Mouse (Mus musculus) adrenal gland, adult (tissue): ENCODE measurements around the gene Sapcd1.

Source experiments
- DNase-seq, 2 experiments: peaks; one replicate each; pipeline ENCODE4 v3.0.0; 2022 to 2023; ENCODE audit warnings: low spot score in 1 of 2; ENCODE audit not compliant: inconsistent age in 2 of 2

The Sapcd1 gene

DNA sequence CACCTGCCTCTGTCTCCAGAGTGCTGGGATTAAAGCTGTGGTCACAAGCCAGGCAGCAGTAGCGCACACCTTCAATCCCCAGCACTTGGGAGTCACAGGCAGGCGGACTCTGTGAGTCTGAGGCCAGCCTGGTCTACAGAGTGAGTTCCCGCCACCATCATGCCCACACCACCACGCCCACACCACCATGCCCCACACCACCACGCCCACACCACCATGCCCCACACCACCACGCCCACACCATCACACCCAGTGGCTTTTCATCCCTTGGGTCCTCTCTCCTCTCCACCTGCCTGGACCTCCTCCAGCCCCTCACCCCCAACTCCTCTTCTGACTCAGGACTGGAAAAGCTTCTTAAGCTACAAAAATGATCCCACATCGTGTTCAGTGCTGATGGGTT lies 4.1 kb upstream of the Sapcd1 start:
- DNase-seq, result no peak

GRCm38 (mm10) chr17:35031272-35031671 lies 3.5 kb upstream of the Sapcd1 start:
- DNase-seq, result no peak

GRCm38 (mm10) chr17:35029691-35030532 lies 2.1 kb upstream of the Sapcd1 start:
- DNase-seq, result peak in 1 of 2 experiments; percentile 55

- DNase-seq, result no peak
These were observed 499 bp upstream of the Sapcd1 start for GRCm38 (mm10) chr17:35028315-35028714.

GRCm38 (mm10) chr17:35026206-35026605 lies 1.6 kb downstream of the Sapcd1 start:
- DNase-seq, result no peak

- DNase-seq, result no peak
These were observed 2.9 kb downstream of the Sapcd1 start for GRCm38 (mm10) chr17:35024691-35025488.

- no peak for DNase-seq
These were observed 3.6 kb downstream of the Sapcd1 start for GRCm38 (mm10) chr17:35024261-35024660.

DNA sequence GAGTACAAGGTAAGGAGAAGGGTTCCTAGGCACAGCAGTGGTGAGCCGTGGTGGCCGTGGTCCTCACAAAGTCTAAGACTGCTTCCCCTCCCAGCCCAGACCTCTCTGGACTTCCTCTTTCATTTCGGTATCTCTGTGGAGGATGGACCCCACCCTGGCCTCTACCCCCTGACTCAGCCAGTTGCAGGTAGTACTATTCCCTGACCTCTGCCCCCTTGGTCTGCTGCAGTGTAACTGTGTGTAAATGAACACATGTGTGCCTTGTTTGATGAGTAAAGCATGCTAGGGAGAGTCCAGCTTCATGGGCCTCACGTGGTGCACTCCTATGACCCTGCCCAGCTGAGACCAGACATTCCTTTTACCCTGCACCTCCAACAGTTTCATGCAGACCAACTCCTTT lies 4.1 kb downstream of the Sapcd1 start:
- DNase-seq, result no peak

- DNase-seq, result no peak
These were observed 4.6 kb downstream of the Sapcd1 start for GRCm38 (mm10) chr17:35023221-35023620.

DNA sequence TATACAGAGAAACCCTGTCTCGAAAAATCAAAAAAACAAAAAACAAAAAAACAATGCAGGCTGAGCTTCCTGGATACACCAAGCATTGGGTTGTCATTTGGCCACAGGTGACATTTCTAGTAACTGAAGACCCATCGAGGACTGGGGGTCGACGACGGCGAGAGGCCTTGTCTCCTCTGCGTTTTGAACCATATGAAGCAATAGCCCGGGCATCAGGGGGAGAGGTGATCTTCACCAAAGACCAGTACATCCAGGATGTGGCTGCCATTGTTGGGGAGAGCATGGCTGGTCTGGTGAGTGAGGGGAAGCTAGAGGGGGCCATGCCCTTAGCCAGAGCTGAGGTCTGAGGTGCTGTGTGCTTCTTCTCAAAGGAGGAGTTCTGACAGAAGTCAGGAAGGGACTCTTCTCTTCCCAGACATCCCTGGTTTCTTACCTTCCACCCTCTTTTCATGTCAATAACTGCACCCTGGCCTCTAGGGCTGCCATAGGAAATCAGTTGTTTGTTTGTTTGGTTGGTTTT lies 5.2 kb downstream of the Sapcd1 start:
- DNase-seq, result no peak

GRCm38 (mm10) chr17:35021842-35022477 lies 5.9 kb downstream of the Sapcd1 start:
- DNase-seq, result peak in 1 of 2 experiments; percentile 46

- DNase-seq, result peak; percentile 84 to 95
These were observed 6.5 kb downstream of the Sapcd1 start for GRCm38 (mm10) chr17:35021163-35021808.

- no peak for DNase-seq
These were observed 7.3 kb downstream of the Sapcd1 start for GRCm38 (mm10) chr17:35020551-35020950.

- no peak for DNase-seq
These were observed 7.9 kb downstream of the Sapcd1 start for GRCm38 (mm10) chr17:35019894-35020293.

GRCm38 (mm10) chr17:35018171-35018570 lies 9.6 kb downstream of the Sapcd1 start:
- DNase-seq, result no peak

GRCm38 (mm10) chr17:35017706-35018030 lies 10.1 kb downstream of the Sapcd1 start:
- DNase-seq, result no peak

GRCm38 (mm10) chr17:35016791-35017705 lies 10.8 kb downstream of the Sapcd1 start:
- no peak for DNase-seq

GRCm38 (mm10) chr17:35016376-35016775 lies 11.4 kb downstream of the Sapcd1 start, which contains the start of gene Vwa7:
Gene Vwa7 (plus strand): TSS chr17:35016579.
- DNase-seq, result peak; percentile 64 to 74

GRCm38 (mm10) chr17:35015296-35015695 lies 12.5 kb downstream of the Sapcd1 start:
- no peak for DNase-seq

DNA sequence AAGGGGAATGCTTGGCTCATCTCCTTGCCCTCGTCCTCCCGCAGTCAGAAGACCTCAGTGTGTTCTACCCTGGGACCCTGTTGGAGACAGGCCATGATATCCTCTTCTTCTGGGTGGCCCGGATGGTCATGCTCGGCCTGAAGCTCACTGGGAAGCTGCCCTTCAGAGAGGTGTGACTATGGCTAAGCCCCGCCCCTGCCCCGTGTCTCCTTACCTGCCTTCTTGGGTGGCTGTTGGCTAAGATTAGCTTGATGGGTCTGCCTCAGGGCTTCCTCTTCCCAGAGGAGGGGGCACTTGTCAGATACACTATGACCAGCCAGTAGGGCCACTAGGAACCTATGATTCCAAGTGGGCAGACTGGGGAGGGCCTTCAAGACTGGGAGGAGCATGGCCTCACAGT lies 14.6 kb downstream of the Sapcd1 start:
- DNase-seq, result no peak
